Mouse (Mus musculus): ENCODE measurements around the gene Rab23.

The Rab23 gene

DNA sequence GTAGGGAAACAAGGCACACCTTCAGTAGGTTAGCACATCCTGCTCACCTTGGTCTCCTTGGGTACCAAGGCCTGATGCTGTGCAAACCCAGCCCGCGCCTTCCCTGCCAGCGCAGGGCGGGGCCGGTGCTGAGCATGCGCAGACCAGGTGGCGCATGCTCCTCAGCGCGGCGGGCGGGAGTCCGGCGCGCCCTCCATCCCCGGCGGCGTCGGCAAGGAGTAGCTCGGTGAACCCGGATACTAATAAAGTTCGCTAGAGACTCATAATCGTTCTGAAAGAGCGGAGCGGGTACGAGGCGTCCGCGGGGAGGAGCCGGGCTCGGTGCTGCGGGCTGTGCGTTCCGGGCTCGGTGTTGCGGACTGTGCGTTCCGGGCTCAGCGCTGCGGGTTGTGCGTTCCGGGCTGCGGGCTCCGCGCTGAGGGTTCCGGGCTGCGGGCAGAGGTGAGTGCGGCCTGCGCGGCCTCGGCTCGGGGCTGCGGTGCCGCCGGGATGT is at the start of gene Rab23:
Gene Rab23, plus strand, starts transcription at position 155 of the 493 bp plus-strand sequence.
- DNase-seq (ENCODE audit: low spot score), result peak; percentile 88

DNA sequence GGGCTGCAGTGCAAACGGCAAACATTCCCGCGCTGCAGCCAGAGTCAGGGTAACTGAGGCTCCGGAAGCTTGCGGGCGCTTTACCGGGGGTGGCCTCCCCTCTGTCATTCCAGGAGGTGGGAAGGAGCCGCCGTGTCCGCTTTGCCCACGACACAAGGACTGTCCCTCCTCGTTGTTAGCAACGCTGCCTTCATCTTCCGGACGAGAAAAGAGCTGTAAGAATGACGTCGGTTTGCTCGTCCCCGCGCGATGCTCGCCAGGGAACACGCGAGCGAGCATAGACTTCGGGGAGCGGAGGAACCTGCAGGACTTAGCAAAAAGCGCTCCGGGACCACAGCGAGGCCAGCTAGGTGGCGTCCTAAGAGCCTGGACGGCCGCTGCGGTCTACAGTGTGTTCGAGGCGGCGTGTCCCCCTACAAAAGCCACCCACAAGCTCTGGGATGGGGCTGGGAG is 49.5 kb upstream of the Rab23 start:
- DNase-seq (ENCODE audit: low spot score), result peak; percentile 85

DNA sequence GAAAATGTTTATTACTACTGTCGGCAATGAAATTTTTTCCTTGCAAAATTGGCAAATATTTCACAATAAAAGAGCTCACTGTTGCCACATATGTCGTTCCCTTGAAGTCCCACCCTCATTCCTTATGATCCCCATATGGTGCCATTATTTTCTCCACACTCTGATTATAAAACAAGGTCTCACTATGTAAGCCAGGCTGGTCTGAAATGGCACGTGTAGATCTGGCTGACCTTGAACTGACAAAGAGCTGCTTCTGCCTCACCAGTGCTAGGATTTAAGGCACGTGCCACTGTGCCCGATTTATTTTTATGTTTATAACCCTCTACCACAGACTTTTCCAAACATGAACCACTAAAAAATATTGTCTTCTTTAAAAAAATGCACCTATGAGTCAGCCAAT is 48.2 kb upstream of the Rab23 start:
- no peak for DNase-seq (ENCODE audit: low spot score)

DNA sequence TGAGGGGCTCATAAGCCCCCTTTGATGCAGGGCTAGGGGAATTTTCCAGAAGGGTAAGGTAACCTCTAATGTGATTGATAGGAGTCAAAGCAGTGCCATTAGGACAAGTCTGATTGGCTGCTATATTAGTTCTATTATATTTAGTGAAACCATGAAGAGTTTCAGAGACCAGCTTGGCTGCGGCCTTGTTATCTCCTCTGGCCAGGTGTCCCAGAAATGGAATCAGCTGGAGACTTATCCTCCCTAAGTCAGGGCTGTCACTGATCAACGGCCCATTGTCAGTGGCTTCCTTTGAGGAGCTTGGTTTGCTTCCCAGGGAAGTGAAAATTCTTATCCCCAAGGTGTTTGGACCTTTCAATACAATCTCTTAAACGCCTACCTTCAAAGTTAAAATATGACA is 47.6 kb upstream of the Rab23 start:
- no peak for DNase-seq (ENCODE audit: low spot score)

DNA sequence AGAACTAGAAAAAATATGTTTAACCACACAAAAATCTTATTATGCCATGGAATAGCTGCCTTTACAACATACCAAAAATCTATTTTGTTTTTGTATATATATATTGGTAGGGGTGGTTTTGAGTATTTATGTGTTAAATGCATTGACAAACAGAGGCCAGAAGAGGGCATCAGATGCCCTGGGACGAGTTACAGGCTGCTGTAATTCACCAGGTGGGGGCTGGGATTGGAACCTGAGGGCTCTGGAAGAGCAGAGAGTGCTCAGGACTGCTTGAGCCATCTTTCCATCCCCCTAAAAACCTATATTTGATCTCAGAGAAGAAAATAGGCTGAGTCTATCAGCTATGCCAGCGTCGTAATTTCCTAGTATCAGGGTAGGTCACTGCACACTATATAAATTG is 47.2 kb upstream of the Rab23 start:
- peak; percentile 69 for DNase-seq (ENCODE audit: low spot score)

DNA sequence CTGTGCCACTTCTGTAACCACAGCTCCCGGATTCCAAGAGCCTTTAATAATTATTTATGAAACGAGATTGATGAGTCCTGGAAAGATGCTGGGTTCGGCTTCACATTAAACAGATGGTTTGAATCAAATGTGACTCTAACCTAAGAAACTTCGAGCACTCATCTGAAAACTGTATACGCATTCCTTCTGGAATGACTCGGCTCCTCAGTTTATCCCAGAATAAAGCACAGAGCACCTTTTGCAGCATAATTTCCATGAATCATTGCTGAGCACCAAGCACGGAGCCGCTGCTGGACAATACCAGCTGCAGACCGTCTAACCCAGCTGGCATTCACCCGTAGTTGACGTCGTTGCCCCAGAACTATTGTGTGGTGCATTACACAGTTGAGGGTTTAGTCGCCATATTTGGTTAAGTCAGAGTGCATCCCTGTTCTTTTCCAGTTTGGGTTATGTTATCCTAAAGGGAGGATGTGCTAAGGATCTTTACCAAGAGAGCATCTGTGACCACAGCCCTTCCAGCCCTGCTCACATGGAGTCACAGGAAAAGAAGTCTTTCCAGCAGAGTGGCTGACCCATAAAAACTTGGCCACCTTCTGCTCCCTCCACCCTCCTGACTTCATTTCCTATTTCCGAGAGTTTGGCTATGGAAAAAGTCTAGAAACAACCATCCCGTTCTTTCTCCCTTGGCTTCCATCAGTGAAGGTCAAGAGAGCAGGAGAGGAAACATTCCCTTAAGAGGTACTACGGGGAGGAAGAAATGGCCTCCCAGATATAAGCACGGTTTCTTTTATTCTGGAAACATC is 46.3 kb upstream of the Rab23 start:
- no peak for DNase-seq (ENCODE audit: low spot score)

DNA sequence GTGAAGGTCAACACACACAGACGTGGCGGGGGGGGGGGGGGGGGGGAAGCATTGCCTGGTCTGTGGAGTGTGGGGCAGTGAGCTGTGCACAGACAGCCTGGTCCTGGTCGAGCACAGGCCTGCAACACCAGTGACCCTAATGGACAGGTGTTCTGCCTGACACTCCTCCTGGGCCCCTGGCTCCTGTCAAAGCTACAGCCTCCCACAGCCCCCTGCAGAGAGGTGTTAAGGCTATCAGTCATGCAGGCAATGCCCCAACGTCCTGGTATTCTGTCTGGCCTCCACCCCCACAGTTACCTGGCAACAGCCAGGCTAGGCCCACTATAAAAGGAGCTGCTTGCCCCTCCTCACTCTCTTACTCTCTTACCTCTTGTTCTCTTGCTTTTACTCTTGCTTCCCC is 39.3 kb upstream of the Rab23 start:
- no peak for DNase-seq (ENCODE audit: low spot score)

DNA sequence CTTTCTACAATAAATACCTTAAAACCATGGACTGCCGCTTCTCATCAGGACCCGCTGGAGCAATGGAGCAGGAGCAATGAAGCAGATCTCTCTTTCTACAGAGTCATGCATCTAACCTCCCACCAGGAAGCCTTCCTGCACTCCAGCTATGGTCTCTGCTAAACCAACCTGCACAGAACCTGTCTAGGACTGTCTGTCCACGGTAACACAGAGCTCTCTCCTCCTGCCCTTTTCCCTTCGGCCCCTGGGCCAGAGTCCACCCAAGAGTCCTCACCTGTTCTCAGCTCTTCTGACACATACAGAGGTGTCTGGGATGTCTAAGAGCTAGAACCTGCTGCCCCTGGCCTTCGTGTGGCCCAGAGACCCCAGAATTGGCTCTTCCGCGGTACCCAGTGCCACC is 38.8 kb upstream of the Rab23 start:
- DNase-seq (ENCODE audit: low spot score), result no peak

DNA sequence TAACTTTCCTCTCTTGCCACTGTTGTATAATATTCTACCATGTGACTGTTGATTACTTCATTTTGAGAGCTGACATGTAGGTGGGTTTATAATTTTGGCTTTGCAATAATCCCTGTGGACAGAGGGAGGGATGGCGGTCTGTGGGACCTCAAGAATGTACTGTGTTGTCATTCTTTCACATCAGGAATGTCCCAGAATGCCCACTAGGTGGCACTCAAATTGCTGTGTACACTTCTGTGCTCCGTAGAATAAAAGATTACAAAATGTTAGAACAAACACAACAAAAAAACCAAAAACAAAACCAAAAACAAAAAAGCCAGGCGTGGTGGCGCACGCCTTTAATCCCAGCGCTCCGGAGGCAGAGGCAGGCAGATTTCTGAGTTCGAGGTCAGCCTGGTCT is 35.2 kb upstream of the Rab23 start:
- peak; percentile 51 for DNase-seq (ENCODE audit: low spot score)

DNA sequence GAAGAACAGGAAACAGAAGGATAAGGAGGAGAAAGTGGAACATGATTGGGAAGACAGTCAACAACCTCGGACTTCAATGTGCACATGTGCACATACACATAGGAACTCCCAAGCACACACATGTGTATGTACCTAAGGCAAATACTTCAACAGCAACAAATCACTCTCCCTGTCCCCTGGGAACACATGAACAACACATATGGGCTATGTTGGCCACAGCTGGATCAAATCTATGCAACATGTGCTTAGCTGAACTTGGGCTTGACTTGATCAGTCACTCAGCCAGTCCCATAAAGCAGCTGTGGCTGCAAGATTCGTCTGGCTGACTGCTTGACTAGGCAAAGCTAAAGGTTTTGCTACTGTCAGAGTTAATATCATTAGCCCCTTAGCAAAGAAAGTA is 30.9 kb upstream of the Rab23 start:
- DNase-seq (ENCODE audit: low spot score), result no peak

DNA sequence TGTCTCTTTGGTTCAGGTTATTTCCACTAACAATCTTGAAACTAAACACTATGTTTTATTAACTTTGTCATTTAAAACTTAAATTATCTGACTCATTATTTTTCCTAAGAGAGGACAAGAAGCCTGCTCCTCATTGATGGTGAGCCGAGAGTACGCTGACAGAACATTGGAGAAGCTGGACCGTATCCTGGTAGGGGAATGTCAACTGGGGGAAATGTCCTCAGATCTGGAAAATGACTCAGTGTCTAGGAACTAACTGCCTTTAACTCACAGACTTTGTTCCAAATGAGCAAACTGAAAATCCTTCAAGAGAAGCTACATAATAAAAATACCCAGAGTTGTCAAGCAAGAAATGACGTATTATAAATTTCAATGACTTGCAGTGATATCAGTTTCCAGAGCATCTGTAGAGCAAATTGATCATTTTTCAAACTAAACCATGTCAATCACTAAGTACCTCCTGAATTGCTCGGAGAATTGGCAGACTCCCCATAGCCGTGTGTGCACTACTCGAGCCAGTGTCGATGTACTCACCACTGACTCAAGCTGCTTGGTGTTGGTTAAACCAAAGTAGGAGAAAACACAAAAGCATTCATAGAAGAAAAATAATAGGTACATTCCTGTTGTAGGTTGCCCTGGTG is 30.1 kb upstream of the Rab23 start:
- no peak for DNase-seq (ENCODE audit: low spot score)

DNA sequence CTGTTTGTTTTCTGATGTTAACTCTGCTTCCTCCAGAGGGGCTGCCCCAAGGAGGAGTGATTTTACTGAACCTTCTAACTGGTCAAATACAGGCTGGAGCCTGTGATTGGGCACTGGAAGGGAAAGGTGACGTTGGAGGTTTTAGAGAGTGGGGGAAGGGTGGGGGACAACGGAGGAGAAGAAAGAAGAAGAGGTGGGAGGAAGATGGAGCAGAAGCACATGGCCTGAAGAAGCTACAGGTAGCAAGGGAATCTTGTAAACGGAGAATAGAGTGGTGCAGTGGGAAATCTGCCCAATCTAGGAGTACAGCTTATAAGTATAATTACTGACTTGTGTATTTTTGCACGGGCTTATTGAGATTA is 29.6 kb upstream of the Rab23 start:
- DNase-seq (ENCODE audit: low spot score), result no peak

DNA sequence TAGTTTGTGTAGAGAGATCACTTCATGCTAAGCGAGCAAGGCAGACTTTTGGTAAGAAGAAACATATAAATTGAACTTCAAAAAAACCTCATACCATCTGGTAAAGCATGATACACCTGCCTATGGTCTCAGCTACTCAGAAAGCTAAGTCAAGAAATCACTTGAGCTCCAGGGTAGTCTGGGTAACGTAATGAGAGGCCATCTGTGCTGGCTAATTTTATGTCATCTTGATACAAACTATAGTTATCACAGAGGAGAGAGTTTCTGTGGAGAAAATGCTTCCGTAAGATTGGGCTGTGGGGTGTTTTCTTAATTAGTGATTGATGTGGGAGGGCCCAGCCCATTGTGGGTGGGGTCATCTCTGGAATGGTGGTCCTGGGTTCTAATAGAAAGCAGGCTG is 25.8 kb upstream of the Rab23 start:
- DNase-seq (ENCODE audit: low spot score), result no peak

DNA sequence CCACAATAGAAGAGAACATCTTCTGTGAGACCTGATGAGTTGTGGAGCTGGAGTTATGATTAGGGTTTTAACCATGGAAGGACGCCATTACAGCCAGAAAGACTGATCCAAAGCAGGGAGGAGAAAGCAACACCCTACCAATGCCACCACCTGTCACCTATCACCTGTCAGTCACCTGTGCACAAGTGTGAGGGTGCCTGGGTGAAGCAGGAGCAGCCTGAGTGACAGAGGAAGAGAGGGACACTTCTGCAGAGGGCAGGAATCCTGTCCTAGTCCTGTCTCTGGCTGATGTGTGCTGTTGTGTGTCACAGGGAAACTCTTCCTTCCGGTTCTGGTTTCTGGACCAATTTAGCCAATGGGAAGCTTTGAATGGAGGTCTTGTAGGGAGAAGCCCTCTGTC is 23.7 kb upstream of the Rab23 start:
- DNase-seq (ENCODE audit: low spot score), result no peak

DNA sequence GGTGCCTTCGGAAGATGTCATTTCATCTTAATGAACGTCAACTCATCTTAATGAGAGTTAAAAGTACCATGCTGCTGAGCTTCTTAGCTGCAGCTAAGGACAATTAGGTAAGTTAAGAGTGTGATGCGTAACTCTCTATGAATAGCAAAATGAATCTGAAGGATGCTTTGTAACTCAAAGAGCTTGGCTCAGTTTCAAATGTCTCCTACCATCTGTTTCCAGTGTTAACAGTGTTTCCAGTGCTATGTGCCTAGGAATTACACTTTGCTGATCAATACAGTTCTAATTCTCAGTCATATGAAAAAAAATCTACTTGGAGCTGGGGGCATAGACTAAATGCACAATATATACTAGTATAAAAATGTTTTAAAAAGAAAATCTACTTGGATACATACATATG is 18.4 kb upstream of the Rab23 start:
- DNase-seq (ENCODE audit: low spot score), result no peak

DNA sequence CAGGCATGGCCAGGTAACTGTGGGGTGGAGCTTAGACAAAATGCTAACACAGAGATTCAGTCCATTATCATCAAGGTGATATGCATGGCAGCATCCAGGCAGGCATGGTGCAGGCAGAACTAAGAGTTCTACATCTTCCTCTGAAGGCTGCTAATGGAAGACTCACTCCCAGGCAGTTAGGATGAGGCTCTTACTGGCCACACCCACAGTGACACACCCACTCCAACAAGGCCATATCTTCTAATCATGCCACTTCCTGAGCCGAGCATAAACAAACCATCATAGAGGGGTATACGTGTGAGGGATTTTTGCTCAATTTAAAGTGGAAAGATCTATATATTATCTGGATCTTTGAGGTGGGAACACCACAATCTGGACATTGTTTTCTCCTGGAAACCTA is 10.1 kb upstream of the Rab23 start:
- no peak for DNase-seq (ENCODE audit: low spot score)

DNA sequence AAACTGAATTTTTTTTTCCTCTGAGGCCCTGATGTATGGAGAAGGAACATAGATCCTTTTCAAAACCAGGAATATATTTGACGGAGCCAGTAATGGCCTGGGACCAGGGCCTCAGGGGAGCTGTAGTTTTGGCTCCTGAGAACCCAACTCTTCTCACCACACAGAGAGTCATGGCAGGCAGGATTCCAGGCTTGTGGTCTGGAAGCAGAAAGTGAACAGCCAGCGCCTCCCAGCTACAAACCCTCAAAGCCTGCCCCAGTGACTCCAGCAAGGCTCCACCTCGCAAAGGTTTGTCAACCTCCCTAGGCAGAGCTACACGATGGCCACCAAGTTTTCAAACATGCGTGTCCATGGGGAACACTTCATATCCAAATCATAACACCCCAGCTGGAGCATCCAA is 7.7 kb upstream of the Rab23 start:
- no peak for DNase-seq (ENCODE audit: low spot score)

DNA sequence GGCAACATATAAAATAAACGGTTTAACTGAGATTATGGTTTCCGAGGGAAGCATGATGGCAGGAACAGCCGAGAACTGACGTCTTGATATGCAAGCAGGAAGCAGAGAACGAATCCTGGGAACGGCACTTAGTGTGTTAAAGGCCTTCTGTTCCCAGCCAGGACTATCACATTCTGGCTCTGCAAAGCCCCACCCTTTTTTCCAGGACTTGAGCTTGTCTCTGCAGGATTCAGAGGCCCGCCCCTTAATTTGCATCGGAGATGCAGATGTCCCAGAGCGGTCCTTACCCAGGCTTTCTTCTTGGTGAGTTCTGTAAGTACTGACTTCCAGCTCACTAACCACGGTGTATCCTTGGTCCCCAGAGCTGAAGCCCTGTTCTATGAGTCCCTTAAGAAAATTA is 4.9 kb upstream of the Rab23 start:
- peak; percentile 77 for DNase-seq (ENCODE audit: low spot score)

DNA sequence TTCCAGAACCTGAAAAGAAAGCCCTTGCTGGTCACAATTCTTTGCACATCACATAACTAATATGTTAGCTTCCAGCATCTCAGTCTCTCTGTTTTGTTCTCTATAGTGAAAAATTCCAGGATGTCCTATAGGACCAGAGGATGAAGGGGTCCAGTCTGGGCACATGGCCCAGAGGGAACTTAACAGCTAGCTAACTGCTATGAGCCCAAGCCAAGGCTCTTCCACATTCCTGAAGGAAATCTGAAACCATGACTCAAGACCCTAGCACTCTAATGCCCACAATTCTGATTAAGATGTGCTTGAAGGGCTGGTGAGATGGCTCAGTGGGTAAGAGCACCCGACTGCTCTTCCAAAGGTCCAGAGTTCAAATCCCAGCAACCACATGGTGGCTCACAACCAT is 2.1 kb upstream of the Rab23 start:
- DNase-seq (ENCODE audit: low spot score), result no peak

DNA sequence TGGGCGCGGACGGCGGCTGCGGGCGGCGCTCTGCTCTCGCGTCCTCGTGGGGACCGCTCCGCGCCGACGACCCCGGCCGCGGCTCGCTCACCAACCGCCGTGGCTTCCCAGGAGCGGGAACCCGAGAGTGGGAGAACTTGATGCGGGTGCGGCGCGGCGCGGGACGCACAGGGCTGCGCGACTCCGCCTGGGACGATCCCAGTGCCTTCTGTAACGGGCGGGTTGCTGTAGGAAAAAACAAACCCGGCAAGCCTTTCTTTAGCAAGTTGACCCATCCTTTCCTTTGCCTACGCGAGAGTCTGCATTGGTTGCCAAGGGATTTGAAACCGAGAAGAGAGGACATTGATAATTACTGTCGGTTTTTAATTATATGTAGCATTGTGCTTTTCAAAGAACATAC is 544 bp downstream of the Rab23 start:
- peak; percentile 58 for DNase-seq (ENCODE audit: low spot score)

DNA sequence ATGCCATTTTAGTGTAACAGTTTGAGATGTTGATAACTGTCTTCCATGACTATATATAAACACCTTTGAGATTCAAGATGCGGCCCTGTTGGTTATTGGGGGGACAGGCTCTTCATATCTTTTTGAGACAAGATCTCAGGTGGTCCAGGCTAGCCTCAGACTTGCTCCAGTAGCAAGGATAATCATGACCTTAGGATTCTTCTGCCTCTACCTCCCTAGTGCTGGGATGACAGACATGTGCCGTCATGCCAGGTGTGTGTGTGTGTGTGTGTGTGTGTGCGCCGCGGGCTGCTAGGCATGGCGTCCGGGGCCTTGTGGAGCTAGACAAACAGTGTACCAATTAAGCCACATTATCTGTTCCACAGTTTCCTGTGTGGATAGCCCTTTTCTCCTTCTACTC is 1.3 kb downstream of the Rab23 start:
- DNase-seq (ENCODE audit: low spot score), result no peak

DNA sequence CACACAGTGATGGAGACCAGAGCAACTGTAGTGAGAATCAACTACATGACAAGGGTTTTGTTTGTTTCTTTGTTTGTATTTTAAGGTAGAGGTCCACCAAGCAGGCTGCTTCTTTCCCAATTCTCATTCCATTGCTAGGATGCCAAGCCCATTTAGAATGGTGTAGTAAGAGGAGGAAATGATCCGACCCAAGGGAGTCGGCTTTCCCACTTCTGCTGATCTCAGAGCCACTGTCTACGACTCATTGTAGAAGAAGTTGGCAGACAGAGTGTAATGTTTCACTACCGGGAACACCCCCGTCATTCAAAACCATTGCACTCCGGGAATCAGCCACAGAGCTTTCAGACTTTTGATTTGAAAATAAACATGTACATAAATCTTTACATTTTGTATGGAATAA is 4.8 kb downstream of the Rab23 start:
- DNase-seq (ENCODE audit: low spot score), result no peak

DNA sequence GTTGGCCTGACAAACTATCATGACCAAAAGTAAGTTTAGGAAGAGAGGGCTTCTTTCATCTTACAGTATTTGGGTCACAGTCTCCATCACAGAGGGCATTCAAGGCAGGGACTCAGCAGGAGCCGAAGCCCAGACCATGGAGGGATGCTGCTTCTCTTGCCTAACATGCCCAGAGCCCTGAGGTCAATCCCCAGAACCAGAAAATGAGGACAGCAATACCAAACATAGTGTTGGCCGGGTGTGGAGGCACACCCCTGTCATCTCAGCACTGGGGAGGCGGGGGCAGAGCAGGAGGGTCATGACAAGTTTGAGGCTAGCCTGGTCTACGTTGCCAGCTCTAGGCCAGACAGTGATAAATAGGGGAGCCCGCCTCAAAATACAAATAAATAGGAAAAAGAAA is 5.4 kb downstream of the Rab23 start:
- no peak for DNase-seq (ENCODE audit: low spot score)

DNA sequence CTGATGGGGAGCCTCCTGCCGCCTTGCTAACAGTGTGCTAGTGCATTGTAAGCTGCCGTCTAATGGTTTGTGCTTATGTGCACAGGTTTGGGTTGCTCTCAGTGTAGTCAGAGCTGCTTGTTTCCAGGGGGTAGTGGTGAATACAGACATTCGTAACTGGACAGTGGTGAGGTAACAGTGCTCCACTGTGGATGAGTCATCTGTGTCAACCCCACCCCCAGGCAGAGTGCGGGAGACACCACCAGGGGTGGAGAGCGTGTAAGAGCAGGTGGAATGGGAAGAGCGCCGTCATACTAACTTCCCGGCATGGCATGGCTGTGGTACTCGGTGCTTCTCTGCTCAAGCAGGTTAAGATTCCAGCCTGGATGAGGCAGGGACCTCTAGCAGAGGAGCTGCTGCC is 13.4 kb downstream of the Rab23 start:
- no peak for DNase-seq (ENCODE audit: low spot score)
